Mouse (Mus musculus) liver, embryonic 14.5 days (tissue): ENCODE results near the gene Fuca1. TPM values are rescaled to one million over a fixed set of nuclear protein-coding genes. Genes with fewer than 3 reads are reported as not detected.

Source experiments
- ATAC-seq: fragments of 200-750 bp; cut with Nextera tagmentation; 2 replicates; pipeline ENCODE4 v1.8.0; 2017; ENCODE audit warnings: moderate number of reproducible peaks, mild to moderate bottlenecking, moderate library complexity; ENCODE audit not compliant: insufficient read depth
- DNase-seq, 3 experiments: peaks; one replicate each; pipeline ENCODE4 v3.0.0-alpha.2; 2012 to 2013; ENCODE audit warnings: low read depth in 3 of 3, low spot score in 3 of 3
- H3K27ac ChIP-seq: fragments of 300-500 bp; sonication (generic); 2 replicates; pipeline ENCODE4 v1.5.1; 2014; ENCODE audit warnings: moderate library complexity, mild to moderate bottlenecking, control low read depth, inconsistent platforms
- H3K27me3 ChIP-seq: fragments of 300-500 bp; sonication (generic); 2 replicates; pipeline ENCODE4 v1.6.1; 2014; ENCODE audit warnings: mild to moderate bottlenecking, low read length, moderate library complexity; ENCODE audit not compliant: control insufficient read depth, insufficient read depth
- H3K36me3 ChIP-seq: fragments of 300-500 bp; sonication (generic); replicated peaks from 2 replicates; pipeline ENCODE4 v1.6.1; 2014; ENCODE audit warnings: low read depth; ENCODE audit not compliant: control insufficient read depth, insufficient read depth
- H3K4me1 ChIP-seq, 2 experiments: fragments of 200-500 bp in 1 of 2; fragments of 300-500 bp in 1 of 2; sonication (generic) in 1 of 2; replicated peaks; 2 replicates each; pipeline ENCODE4 v1.6.1; 2012 to 2014; ENCODE audit warnings: antibody characterized with exemption in 1 of 2, inconsistent platforms in 1 of 2, low read length in 1 of 2; ENCODE audit not compliant: control insufficient read depth in 2 of 2, insufficient read depth in 2 of 2
- H3K4me2 ChIP-seq: fragments of 300-500 bp; sonication (generic); 2 replicates; pipeline ENCODE4 v1.6.1; 2014; ENCODE audit warnings: low read depth, mild to moderate bottlenecking, control low read depth, moderate library complexity
- H3K4me3 ChIP-seq, 2 experiments: fragments of 200-500 bp in 1 of 2; fragments of 300-500 bp in 1 of 2; sonication (generic) in 1 of 2; 2 replicates each; pipeline ENCODE4 v1.5.1; 2012 to 2014; ENCODE audit warnings: low read depth in 2 of 2, low read length in 2 of 2, mild to moderate bottlenecking in 2 of 2, control low read depth in 1 of 2, inconsistent platforms in 1 of 2, moderate library complexity in 1 of 2; ENCODE audit not compliant: insufficient read depth in 1 of 2
- H3K9ac ChIP-seq: fragments of 300-500 bp; sonication (generic); replicated peaks from 2 replicates; pipeline ENCODE4 v1.6.1; 2014; ENCODE audit warnings: mild to moderate bottlenecking, control low read depth, moderate library complexity
- H3K9me3 ChIP-seq: fragments of 300-500 bp; sonication (generic); 2 replicates; pipeline ENCODE4 v1.6.1; 2016; ENCODE audit warnings: low read length, mixed read lengths; ENCODE audit not compliant: control insufficient read depth
- CTCF ChIP-seq: IDR thresholded peaks from 2 replicates; pipeline ENCODE4 v1.5.1; 2016; ENCODE audit warnings: antibody characterized with exemption, low read depth, control low read depth
- EP300 ChIP-seq: IDR thresholded peaks from 2 replicates; pipeline ENCODE4 v1.6.1; 2016; ENCODE audit warnings: antibody characterized with exemption, low read depth
- WGBS: fragments of 180-500 bp; shearing (Covaris S2); extraction: QIAGEN DNeasy Blood & Tissue Kit; methylation state at CpG from one replicate; pipeline ENCODE4 v1.1.7; 2014; ENCODE audit not compliant: insufficient replicate concordance; 5-methylcytosine and 5-hydroxymethylcytosine counted together
- polyA plus RNA-seq, 2 experiments: library from polyadenylated mRNA; depleted of rRNA in 1 of 2; stranded (reverse) in 1 of 2; unstranded in 1 of 2; fragments of >200 nt; fragmentation: Nextera tagmentation in 1 of 2; extraction: Ambion mirVana in 1 of 2; gene quantifications; 2 replicates each; pipeline versions ENCODE4 v1.2.1 to v1.2.3; 2012 to 2014

The Fuca1 gene
- polyA plus RNA-seq, 2 experiments, result 12.0 to 19.0 TPM

DNA sequence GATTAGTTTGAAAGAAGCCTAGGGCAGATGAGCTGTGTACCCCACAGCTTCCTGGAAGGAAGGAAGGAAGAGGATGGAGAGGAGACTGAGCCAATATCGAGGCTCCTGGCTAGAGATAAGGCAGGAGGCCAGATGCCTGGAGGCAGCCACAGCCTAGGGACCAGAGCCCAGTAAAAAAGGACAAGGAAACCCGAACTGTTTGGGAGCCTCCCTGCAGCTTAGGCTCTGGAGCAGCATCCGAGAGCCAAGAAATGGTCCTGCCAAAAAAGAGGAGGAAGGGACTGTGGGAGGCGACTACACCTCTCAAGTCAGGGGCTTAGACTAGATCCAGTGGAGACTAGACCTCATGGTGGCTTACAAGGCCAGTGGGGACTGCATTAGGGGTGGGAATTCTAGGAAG lies 22.9 kb downstream of the Fuca1 start:
- Histone ChIP-seq H3K4me2 (no peak overlapping the region), H3K27me3 (no peaks in the 10 kb centered on the region), H3K36me3 (0 out of 2 replicates have a peak, but pooled peaks cover 2% of the 10 kb centered on the region), H3K9me3 (no peaks in the 10 kb centered on the region), H3K9ac (no peak overlapping the region), H3K27ac (no peak overlapping the region), H3K4me1 (peaks cover 6 to 22% of the 10 kb centered on the region in 2 experiments), H3K4me3 (no peak overlapping the region)
- 50% methylated on average over 4 of the region's 4 CpGs for WGBS
- TF ChIP-seq EP300 (no peak), CTCF (no peak)
- DNase-seq (no peak), ATAC-seq (no peak)

GRCm38 (mm10) chr4:135945706-135946105 lies 25.2 kb downstream of the Fuca1 start:
- no peak for ATAC-seq
- no peaks in the 10 kb centered on the region for H3K36me3 ChIP-seq

DNA sequence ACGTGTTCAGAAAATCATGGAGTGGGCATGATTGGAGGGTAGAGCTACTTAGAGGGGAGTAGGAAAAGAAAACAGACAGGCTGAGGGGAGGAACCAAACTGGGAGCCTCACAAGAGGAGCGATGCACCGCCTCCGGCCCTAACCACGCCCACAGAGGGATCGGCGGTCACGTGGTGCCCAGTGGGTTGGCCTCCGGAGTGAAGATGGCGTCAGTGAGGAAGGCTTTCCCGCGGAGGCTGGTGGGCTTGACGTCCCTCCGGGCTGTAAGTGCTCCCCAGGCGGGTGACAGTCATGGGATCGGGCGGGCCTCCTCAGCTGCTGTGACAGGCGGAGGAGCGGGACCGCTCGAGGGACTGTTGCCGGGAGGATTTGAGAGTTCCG lies 25.7 kb downstream of the Fuca1 start, which contains the start of gene Hmgcl:
Gene Hmgcl (plus strand): TSS at position 171 of the 381 bp plus-strand sequence.
- H3K4me3 ChIP-seq, result peak within 1 kb of the TSS; percentile 88 to 97
- H3K4me1 ChIP-seq, result peaks cover 6 to 14% of the 10 kb centered on the region in 2 experiments
- peak; percentile 82 to 90 (median 86) for DNase-seq
- under 1% methylated on average over 22 of the region's 23 CpGs for WGBS
- H3K36me3 ChIP-seq, result no peaks in the 10 kb centered on the region
- peak; percentile 85 for ATAC-seq
- no peaks in the 10 kb centered on the region for H3K27me3 ChIP-seq
- H3K9ac ChIP-seq, result peak within 1 kb of the TSS; percentile 96
- TF ChIP-seq CTCF (no peak), EP300 (no peak)
- peak within 1 kb of the TSS; percentile 82 for H3K4me2 ChIP-seq
- H3K9me3 ChIP-seq, result 0 out of 2 replicates have a peak, but pooled peaks cover under 1% of the 10 kb centered on the region
- peak within 1 kb of the TSS; percentile 24 for H3K27ac ChIP-seq

More at GRCm38 (mm10) chr4:135945706-135946105, 25.2 kb downstream of the Fuca1 start:
- H3K27me3 ChIP-seq, result no peaks in the 10 kb centered on the region
- DNase-seq, result no peak
- H3K9me3 ChIP-seq, result no peaks in the 10 kb centered on the region
- peaks cover 6 to 14% of the 10 kb centered on the region in 2 experiments for H3K4me1 ChIP-seq
- 61% methylated on average over 10 of the region's 10 CpGs for WGBS
- TF ChIP-seq CTCF (no peak), EP300 (no peak)
- H3K9ac ChIP-seq, result peak overlapping the region; percentile 24
- H3K4me3 ChIP-seq, result peak overlapping the region; percentile 88 to 97; a peak in 3 of 4 replicates
- peak overlapping the region; percentile 24; the same call in 1 of the 2 replicates for H3K27ac ChIP-seq
- peak overlapping the region; percentile 82 for H3K4me2 ChIP-seq

- peak overlapping the region; percentile 88 to 97 for H3K4me3 ChIP-seq
- peaks cover 4% of the 10 kb centered on the region; the same call in 1 of the 2 replicates for H3K36me3 ChIP-seq
- peaks cover 6 to 14% of the 10 kb centered on the region in 2 experiments for H3K4me1 ChIP-seq
- WGBS, result under 1% methylated on average over 28 of the region's 28 CpGs
- DNase-seq (no peak), ATAC-seq (peak; percentile 51)
- H3K9me3 ChIP-seq, result 0 out of 2 replicates have a peak, but pooled peaks cover 2% of the 10 kb centered on the region
- peak overlapping the region; percentile 10 for H3K27ac ChIP-seq
- TF ChIP-seq CTCF (peak; percentile 16; the same call in 1 of the 2 replicates), EP300 (no peak)
- peak overlapping the region; percentile 82 for H3K4me2 ChIP-seq
- H3K27me3 ChIP-seq, result no peaks in the 10 kb centered on the region
- peak overlapping the region; percentile 96 for H3K9ac ChIP-seq
Observed at GRCm38 (mm10) chr4:135946659-135947301, 26.2 kb downstream of the Fuca1 start.

DNA sequence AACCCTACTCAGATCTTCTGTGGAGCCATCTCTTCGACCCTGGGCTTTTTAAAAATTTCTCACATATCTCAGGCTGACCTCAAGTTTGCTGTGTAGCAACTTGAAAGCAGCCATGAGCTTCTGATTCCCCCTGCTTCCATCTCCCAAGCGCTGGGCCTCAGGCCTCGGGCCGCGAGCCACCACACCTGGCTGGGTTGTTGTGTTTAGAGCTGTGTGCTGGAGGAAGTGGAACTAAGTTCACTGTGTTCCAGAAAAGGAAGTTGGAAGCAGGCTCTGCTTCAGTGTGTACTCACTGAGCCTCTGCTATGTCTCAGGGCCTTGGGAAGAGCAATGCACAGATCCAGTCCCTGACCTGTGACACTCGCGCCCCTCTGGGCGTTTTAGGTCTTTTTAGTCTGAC lies 27.6 kb downstream of the Fuca1 start:
- Histone ChIP-seq H3K27ac (no peak overlapping the region), H3K27me3 (no peaks in the 10 kb centered on the region), H3K9me3 (0 out of 2 replicates have a peak, but pooled peaks cover 2% of the 10 kb centered on the region), H3K4me2 (no peak overlapping the region; the same call in none of the 2 replicates), H3K9ac (no peak overlapping the region), H3K4me3 (no peak overlapping the region), H3K36me3 (peaks cover 15% of the 10 kb centered on the region; the same call in 1 of the 2 replicates), H3K4me1 (peaks cover 6 to 14% of the 10 kb centered on the region in 2 experiments)
- 80% methylated on average over 8 of the region's 8 CpGs for WGBS
- no peak for ATAC-seq
- DNase-seq, result no peak
- TF ChIP-seq EP300 (no peak), CTCF (no peak)
